Mouse (Mus musculus) common myeloid progenitor, adult 5-6 weeks (primary cell): ENCODE data around the gene St14. TPM values are rescaled to one million over a fixed set of nuclear protein-coding genes. Genes with fewer than 3 reads are reported as not detected.
"Not testable (repeated sequence)": the region's sequence is repeated elsewhere in the genome, so short reads cannot be mapped to it uniquely, and the experiment has no call there.

ENCODE experiments used
- ATAC-seq: replicated peaks from 2 replicates; pipeline ENCODE4 v1.8.0; 2016; ENCODE audit warnings: low read depth, mild to moderate bottlenecking, moderate TSS enrichment, inconsistent platforms; ENCODE audit not compliant: poor library complexity, severe bottlenecking
- total RNA-seq: library from RNA; stranded (forward); fragments of 200-1000, 187-1606 nt; gene quantifications from 2 replicates; pipeline ENCODE4 v1.2.3, GENCODE M21; 2017

Gene St14
- total RNA-seq = 3.7 and 12.0 TPM in 2 replicates

GRCm38 (mm10) chr9:31131205-31131968 is at the start of gene St14:
TSS of gene St14 (minus strand) at chr9:31131853.
- no peak for ATAC-seq

GRCm38 (mm10) chr9:31177692-31178091 is 46.0 kb upstream of the St14 start:
- no peak for ATAC-seq

GRCm38 (mm10) chr9:31176379-31177130 is 44.9 kb upstream of the St14 start:
- peak; percentile 94 for ATAC-seq

- ATAC-seq = no peak
Measured at GRCm38 (mm10) chr9:31175978-31176377, 44.3 kb upstream of the St14 start.

GRCm38 (mm10) chr9:31175346-31175745 is 43.7 kb upstream of the St14 start:
- ATAC-seq = no peak

- no peak for ATAC-seq
Measured at GRCm38 (mm10) chr9:31168356-31169093, 36.9 kb upstream of the St14 start.

- no peak for ATAC-seq
Measured at GRCm38 (mm10) chr9:31167305-31167704, 35.7 kb upstream of the St14 start.

- not testable (repeated sequence) for ATAC-seq
Measured at GRCm38 (mm10) chr9:31165505-31165904, 33.9 kb upstream of the St14 start.

- ATAC-seq = peak; percentile 70
Measured at GRCm38 (mm10) chr9:31163327-31163726, 31.7 kb upstream of the St14 start.

- ATAC-seq = peak; percentile 50
Measured at GRCm38 (mm10) chr9:31162911-31163310, 31.3 kb upstream of the St14 start.

GRCm38 (mm10) chr9:31159910-31160309 is 28.3 kb upstream of the St14 start:
- ATAC-seq = no peak

GRCm38 (mm10) chr9:31156594-31156993 is 24.9 kb upstream of the St14 start:
- no peak for ATAC-seq

GRCm38 (mm10) chr9:31151050-31151449 is 19.4 kb upstream of the St14 start:
- ATAC-seq = peak; percentile 74

- no peak for ATAC-seq
Measured at GRCm38 (mm10) chr9:31148135-31148534, 16.5 kb upstream of the St14 start.

- peak; percentile 93 for ATAC-seq
Measured at GRCm38 (mm10) chr9:31145272-31145925, 13.7 kb upstream of the St14 start.

GRCm38 (mm10) chr9:31142924-31143323 is 11.3 kb upstream of the St14 start:
- ATAC-seq = no peak

- no peak for ATAC-seq
Measured at GRCm38 (mm10) chr9:31133131-31133530, 1.5 kb upstream of the St14 start.

GRCm38 (mm10) chr9:31130357-31131204 is 1.1 kb downstream of the St14 start:
- peak; percentile 26 for ATAC-seq

GRCm38 (mm10) chr9:31129956-31130355 is 1.7 kb downstream of the St14 start:
- peak; percentile 66 for ATAC-seq
